Mouse (Mus musculus) embryonic stem cell, embryonic (primary cell): ENCODE data around the gene Ankrd6.

Source experiments
- CTCF ChIA-PET, 4 experiments: fragments of 300-600 bp in 2 of 4; fragments of 350-600 bp in 2 of 4; sonication (Branson Sonifier 250); formaldehyde crosslinking; loops; one replicate each; lab custom pipeline; 2022; ENCODE audit warnings: inconsistent platforms in 2 of 4; lab: Charles Lee
- POLR2A ChIA-PET, 4 experiments: fragments of 300-600 bp in 2 of 4; fragments of 350-600 bp in 2 of 4; sonication (Branson Sonifier 250); formaldehyde crosslinking; loops; one replicate each; lab custom pipeline; 2022; ENCODE audit warnings: antibody characterized with exemption in 4 of 4, inconsistent platforms in 1 of 4; lab: Charles Lee

Ankrd6 gene

DNA sequence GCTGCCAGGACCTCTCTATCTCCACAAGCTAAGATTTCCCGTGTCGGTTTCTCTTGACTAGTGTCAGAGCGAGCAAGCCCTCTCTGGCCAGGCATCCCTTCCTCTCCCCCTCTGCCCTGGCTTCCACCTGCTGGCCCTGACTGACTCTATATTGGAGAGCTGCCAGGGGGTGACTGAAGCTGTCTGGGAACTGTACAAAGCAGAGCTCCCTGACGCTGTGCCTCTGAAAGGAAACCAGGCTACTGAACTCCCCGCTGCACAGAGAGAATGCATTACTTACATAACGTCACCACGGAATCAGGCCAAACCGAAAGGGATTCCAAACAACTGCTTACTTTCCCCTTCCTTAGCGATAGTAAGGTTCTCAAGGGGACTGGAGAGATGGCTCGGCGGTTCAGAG is 61.4 kb downstream of the Ankrd6 start:
- ChIA-PET POLR2A (interaction anchor here in 3 of 4 experiments (0.9 to 2.8 kb wide), 8 partner anchors 10 to 74 kb away, joined by 3 to 8 read pairs (median 4); no protein-coding TSS in a partner anchor), CTCF (interaction anchor here in 2 of 4 experiments (0.5 to 1.1 kb wide), 2 partner anchors 8 to 10 kb away, joined by 4 read pairs; no protein-coding TSS in a partner anchor)

DNA sequence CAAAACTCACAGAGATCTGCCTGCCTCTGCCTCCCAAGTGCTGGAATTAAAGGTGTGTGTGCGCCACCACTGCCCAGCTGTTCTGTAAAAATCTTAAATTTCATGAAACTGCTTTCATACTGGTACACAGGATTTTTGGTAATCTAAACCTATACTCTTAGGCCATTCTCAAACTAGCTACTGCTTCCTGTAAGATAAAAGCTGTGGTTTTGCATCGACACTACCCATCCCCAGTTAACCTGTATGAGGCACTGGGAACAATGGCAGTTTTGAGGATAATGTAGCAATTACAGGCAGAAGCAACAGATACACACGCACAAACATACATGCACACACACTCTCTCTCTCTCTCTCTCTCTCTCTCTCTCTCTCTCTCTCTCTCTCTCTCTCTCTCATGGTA is 64.2 kb downstream of the Ankrd6 start:
- ChIA-PET CTCF (no interaction called here), POLR2A (interaction anchor here in 2 of 4 experiments (0.6 to 1.2 kb wide), 3 partner anchors 13 to 17 kb away, joined by 3 to 9 read pairs (median 3); no protein-coding TSS in a partner anchor)

DNA sequence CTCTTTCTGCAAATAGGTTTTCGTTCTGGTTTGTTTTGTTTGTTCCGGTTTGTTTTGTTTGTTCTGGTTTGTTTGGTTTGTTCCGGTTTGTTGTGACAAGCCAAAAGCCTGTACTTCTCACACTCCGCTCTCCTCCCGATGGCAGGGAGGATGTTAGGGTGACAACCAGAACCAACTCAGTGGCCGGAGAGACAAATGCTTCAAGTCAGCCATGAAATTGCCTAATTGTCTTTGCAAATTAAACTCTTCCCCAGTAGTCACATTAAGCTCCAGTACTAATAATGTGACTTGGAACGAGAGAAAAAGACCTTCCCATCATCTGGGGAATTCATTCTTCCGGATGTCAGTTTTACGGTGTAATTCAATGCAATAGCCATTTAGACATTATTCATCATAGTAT is 66.0 kb downstream of the Ankrd6 start:
- ChIA-PET CTCF (no interaction called here), POLR2A (interaction anchor here in 1 of 4 experiments (0.6 kb wide), 1 partner anchor 46 kb away, joined by 4 read pairs; no protein-coding TSS in a partner anchor)

GRCm38 (mm10) chr4:32881001-32881400 is 69.6 kb downstream of the Ankrd6 start:
- ChIA-PET CTCF (interaction anchor here in 2 of 4 experiments (0.9 to 1.4 kb wide), 3 partner anchors 8 to 111 kb away, joined by 3 to 4 read pairs (median 4); no protein-coding TSS in a partner anchor), POLR2A (interaction anchor here in 2 of 4 experiments (0.6 to 1.4 kb wide), 3 partner anchors 9 to 51 kb away, joined by 3 to 5 read pairs (median 3); no protein-coding TSS in a partner anchor)

- CTCF ChIA-PET = interaction anchor here in 3 of 4 experiments (0.6 to 0.7 kb wide), 3 partner anchors 288 to 826 kb away, joined by 3 to 5 read pairs (median 3); no protein-coding TSS in a partner anchor
- POLR2A ChIA-PET = interaction anchor here (0.6 to 1.3 kb wide), 11 partner anchors 11 to 938 kb away, joined by 3 to 11 read pairs (median 5); no protein-coding TSS in a partner anchor
Measured at GRCm38 (mm10) chr4:32874669-32875068, 76.0 kb downstream of the Ankrd6 start.

- POLR2A ChIA-PET = interaction anchor here in 2 of 4 experiments (0.5 to 1.6 kb wide), 4 partner anchors 9 to 141 kb away, joined by 3 to 5 read pairs (median 4); no protein-coding TSS in a partner anchor
- CTCF ChIA-PET = interaction anchor here in 3 of 4 experiments (0.5 to 1.2 kb wide), 3 partner anchors 9 to 78 kb away, joined by 3 to 4 read pairs (median 4); partner anchors contain the start of gene Ankrd6 (in 1 of the 3)
Measured at GRCm38 (mm10) chr4:32872189-32872749, 78.4 kb downstream of the Ankrd6 start.

- POLR2A ChIA-PET = interaction anchor here in 3 of 4 experiments (0.6 to 0.8 kb wide), 5 partner anchors 13 to 493 kb away, joined by 3 to 8 read pairs (median 3); no protein-coding TSS in a partner anchor
- CTCF ChIA-PET = interaction anchor here in 1 of 4 experiments (0.5 kb wide), 1 partner anchor 189 kb away, joined by 3 read pairs; no protein-coding TSS in a partner anchor
Measured at GRCm38 (mm10) chr4:32869370-32869769, 81.3 kb downstream of the Ankrd6 start.

GRCm38 (mm10) chr4:32868858-32869257 is 81.8 kb downstream of the Ankrd6 start:
- CTCF ChIA-PET = no interaction called here
- POLR2A ChIA-PET = interaction anchor here in 1 of 4 experiments (0.6 to 0.7 kb wide), 2 partner anchors 210 to 414 kb away, joined by 3 to 8 read pairs; no protein-coding TSS in a partner anchor

DNA sequence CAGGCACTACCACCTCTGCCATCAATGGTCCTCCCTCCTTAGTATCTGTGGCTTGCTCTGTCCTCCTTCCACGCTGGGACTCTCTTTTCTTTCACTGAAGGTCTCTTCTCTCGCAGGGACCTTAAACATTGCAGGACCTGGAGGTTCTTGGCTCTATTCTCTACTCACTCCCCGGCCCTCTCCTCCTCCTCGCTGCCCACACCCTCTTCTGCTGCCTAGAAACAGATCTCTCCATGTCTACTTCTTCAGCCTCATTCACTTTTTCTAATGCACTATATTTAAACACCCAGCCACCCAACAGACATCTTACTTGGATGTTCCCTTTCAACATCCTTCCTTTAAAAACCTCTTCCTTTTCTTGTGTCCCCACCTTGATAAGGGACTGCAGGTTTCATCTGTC is 82.2 kb downstream of the Ankrd6 start:
- POLR2A ChIA-PET = interaction anchor here in 2 of 4 experiments (0.6 to 1.2 kb wide), 2 partner anchors 211 to 270 kb away, joined by 3 read pairs; no protein-coding TSS in a partner anchor
- CTCF ChIA-PET = no interaction called here

- POLR2A ChIA-PET = interaction anchor here in 1 of 4 experiments (0.6 to 1.2 kb wide), 2 partner anchors 187 to 271 kb away, joined by 3 read pairs; no protein-coding TSS in a partner anchor
- CTCF ChIA-PET = interaction anchor here in 2 of 4 experiments (0.5 to 0.6 kb wide), 3 partner anchors 8 to 276 kb away, joined by 3 read pairs; no protein-coding TSS in a partner anchor
Measured at GRCm38 (mm10) chr4:32867460-32867859, 83.2 kb downstream of the Ankrd6 start.

DNA sequence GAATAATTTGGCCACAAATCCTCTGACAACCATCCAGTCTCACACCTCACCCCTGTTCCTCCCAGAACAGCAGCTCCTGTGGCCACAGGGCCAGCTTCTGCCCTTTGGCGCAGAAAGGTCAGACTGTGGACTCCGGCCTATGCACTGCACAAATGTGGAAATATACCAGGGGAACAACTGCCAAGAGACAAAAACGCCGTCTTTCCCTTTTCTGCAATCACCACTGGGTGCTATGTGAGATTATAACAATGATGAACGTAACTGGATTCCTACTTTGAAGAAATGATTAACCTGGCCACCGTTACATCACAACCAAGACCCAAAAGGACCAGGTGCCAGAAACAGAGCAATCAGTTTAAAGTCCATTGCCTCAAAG is 85.8 kb downstream of the Ankrd6 start:
- POLR2A ChIA-PET = interaction anchor here in 1 of 4 experiments (1.4 kb wide), 1 partner anchor 76 kb away, joined by 4 read pairs; no protein-coding TSS in a partner anchor
- CTCF ChIA-PET = no interaction called here

DNA sequence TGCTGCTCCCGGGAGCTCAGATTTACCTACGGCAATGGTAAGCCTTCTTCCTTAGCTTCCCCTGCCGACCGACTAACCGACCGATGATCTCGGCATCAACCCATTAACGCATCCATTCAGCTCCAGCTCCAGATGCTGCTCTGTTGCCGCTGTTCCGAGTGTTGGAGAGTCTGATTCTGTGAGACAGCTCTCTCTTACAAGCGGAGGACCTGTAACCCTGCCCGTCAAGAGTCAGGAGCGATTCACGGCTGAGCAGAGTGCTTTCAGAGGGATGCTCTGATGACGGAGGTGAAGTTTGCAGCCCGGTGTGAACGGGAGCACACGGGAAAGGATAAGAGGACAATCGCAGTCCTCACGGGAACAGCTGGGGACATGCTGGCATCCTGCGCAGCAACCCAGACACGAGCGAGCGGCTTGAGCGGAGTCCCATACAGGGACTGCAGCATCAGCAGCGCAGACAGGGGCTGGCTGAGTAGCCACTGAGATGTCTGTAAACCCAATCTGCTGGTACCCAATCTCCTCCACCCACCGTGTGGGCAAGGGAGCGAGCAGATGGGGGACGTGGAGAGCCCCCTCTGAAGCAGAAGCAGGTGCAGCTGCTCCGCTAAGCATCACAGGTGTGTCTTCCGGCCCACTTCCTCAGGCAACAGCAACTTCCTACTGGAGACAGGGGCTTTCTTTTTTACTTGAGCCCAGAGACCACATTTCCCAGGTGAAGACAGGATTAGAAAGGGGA is 86.3 kb downstream of the Ankrd6 start:
- CTCF ChIA-PET = no interaction called here
- POLR2A ChIA-PET = interaction anchor here in 3 of 4 experiments (0.6 to 2.3 kb wide), 8 partner anchors 9 to 94 kb away, joined by 3 to 7 read pairs (median 4); no protein-coding TSS in a partner anchor

GRCm38 (mm10) chr4:32863447-32864130 is 87.1 kb downstream of the Ankrd6 start:
- CTCF ChIA-PET = no interaction called here
- POLR2A ChIA-PET = interaction anchor here in 3 of 4 experiments (0.6 to 2.3 kb wide), 11 partner anchors 8 to 249 kb away, joined by 3 to 7 read pairs (median 3); no protein-coding TSS in a partner anchor

DNA sequence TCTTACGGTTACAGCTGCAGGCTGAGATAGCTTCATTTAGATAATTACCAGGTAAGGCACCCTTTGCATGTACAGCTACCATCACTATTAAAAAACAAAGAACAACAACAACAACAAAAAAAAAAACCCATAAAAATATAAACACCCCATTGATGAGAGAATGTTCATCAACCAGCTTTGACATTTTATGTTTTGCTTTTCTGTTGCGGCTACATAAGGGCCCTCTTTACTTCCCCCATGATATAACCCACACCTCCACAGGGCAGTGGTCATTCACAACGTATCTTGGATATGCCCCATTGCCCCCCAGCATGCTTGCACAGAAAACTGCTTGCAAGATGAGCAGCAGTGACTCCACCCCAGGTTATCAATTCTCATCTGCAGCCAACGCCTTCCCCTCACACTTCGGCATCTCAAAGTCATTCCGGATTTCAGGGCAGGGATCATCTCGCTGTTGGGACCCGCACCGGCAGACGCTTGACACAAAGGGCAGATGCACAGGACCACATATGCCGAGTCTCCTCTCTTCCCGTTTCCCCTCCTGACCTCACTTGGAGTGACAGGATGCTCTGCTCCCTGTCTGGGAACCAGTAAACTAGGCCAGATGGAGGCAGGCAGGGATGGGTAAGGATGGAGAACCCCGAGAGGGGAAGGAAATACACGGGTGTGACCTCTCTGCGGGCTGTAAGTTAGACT is 87.7 kb downstream of the Ankrd6 start:
- CTCF ChIA-PET = interaction anchor here in 2 of 4 experiments (0.6 kb wide), 2 partner anchors 239 to 421 kb away, joined by 5 to 6 read pairs; no protein-coding TSS in a partner anchor
- POLR2A ChIA-PET = interaction anchor here (0.6 to 2.3 kb wide), 13 partner anchors 8 to 249 kb away, joined by 3 to 7 read pairs (median 3); no protein-coding TSS in a partner anchor

- ChIA-PET POLR2A (interaction anchor here (0.6 to 2.3 kb wide), 9 partner anchors 10 to 250 kb away, joined by 3 to 7 read pairs (median 3); no protein-coding TSS in a partner anchor), CTCF (interaction anchor here in 2 of 4 experiments (0.6 kb wide), 2 partner anchors 239 to 421 kb away, joined by 5 to 6 read pairs; no protein-coding TSS in a partner anchor)
Measured at GRCm38 (mm10) chr4:32862011-32862750, 88.5 kb downstream of the Ankrd6 start.

DNA sequence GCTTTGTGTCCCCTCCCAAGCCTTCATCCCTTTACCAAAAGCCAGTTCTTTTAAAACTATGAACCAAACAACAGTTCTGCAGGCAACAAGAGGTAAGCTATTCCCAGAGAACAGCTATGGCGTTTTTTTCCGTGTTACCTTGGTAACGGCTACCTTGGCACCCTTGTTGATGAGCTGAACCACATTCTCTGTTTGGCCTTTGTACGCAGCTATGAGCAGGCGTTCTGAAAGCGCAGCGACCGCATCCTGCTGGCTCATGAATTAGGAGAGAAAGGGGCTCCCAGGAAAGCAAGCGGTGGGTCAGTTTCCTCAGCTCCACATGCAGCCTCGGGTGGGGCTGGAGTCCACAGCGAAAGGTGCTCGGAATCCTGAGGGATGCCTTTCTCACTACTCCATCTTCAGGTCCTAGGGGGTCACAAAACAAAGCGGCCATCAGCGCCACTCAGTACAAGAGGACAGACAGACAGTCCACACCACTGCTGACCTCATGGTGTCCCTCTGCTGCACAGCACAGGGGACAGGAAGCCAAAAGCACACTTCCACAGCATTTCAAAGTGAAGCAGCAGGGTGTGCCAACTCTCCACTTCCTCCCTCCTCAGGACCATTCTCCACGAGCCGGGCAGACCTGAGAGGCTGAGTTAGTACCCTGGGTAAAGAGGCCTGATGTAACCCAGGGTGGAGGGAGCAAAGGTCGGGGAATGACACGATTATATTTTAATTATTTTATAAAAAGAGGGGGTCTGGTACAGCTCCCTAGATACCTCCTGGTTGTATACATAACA is 90.3 kb downstream of the Ankrd6 start:
- ChIA-PET CTCF (no interaction called here), POLR2A (no interaction called here)
